Comparison of ENCODE assay signal across 20 mouse cellular contexts in genomic region chr9:70181719-70182118, GRCm38 (mm10). TPM values are rescaled to one million over a fixed set of nuclear protein-coding genes. Genes with fewer than 3 reads are reported as not detected.
A peak's percentile ranks its signal among the peaks of the same experiment; 100 is the strongest.
DNase-seq lines count a peak whose midpoint lies in the region; ATAC-seq and TF ChIP-seq lines count a peak whose summit lies in the region.
"Had no signal": no experiment of that assay in that cellular context is flagged by ENCODE, and none has a peak within 500 bp of the region (broad histone marks: within the 10 kb centered on the region; RNA-seq: fewer than 3 reads in every experiment).

No protein-coding gene starts in this region.

- no peak for TF ChIP-seq CTCF in brain, embryonic 14.5 days (IDR thresholded peaks at IDR 0.05; ENCODE audit: borderline replicate concordance, extremely low read depth, insufficient read depth, insufficient read length)
- TF ChIP-seq CTCF in midbrain, postnatal 0 days (IDR thresholded peaks at IDR 0.05): no peak

- no peak for DNase-seq in hindbrain, embryonic 11.5 days (ENCODE audit: low spot score)
- no peak for DNase-seq in hindbrain, embryonic 10.5 days (ENCODE audit: low spot score)
- DNase-seq in brain, embryonic 14.5 days (ENCODE audit: low read depth): peak; percentile 85
- peak; percentile 54 for DNase-seq in midbrain, postnatal 0 days (ENCODE audit: low spot score)
- DNase-seq in adrenal gland, adult (ENCODE audit: inconsistent age in 2 of 2, low spot score in 1 of 2): no peak
- no peak for DNase-seq in yolk sac, embryonic 10.5 days (ENCODE audit: low spot score)
- DNase-seq in kidney, postnatal 4 days: no peak
- DNase-seq: cerebellum, adult 11 months; cerebellum, postnatal 25 days; heart, postnatal 36 days; kidney, adult 11 months; kidney, postnatal 25 days; lung, postnatal 14 days; thymus, postnatal 14 days had no signal

- no peaks in the 10 kb centered on the region for H3K4me1 ChIP-seq in hindbrain, embryonic 11.5 days (replicated peaks; ENCODE audit: control insufficient read depth, insufficient read depth, low read length)
- peaks cover 14% of the 10 kb centered on the region for H3K4me1 ChIP-seq in hindbrain, embryonic 10.5 days (replicated peaks)
- peaks cover 7% of the 10 kb centered on the region for H3K4me1 ChIP-seq in hindbrain, embryonic 12.5 days
- H3K4me1 ChIP-seq in midbrain, postnatal 0 days (ENCODE audit: insufficient read depth, low read length): no peaks in the 10 kb centered on the region
- H3K4me1 ChIP-seq: heart, embryonic 12.5 days had no signal

- H3K36me3 ChIP-seq in hindbrain, embryonic 11.5 days (ENCODE audit: control insufficient read depth, insufficient read depth, low read length): no peaks in the 10 kb centered on the region
- no peaks in the 10 kb centered on the region for H3K36me3 ChIP-seq in hindbrain, embryonic 10.5 days
- H3K36me3 ChIP-seq in hindbrain, embryonic 12.5 days: no peaks in the 10 kb centered on the region
- no peaks in the 10 kb centered on the region for H3K36me3 ChIP-seq in midbrain, postnatal 0 days (ENCODE audit: insufficient read depth, low read length)
- H3K36me3 ChIP-seq: embryonic facial prominence, embryonic 13.5 days; heart, embryonic 12.5 days; limb, embryonic 13.5 days; neural tube, embryonic 12.5 days had no signal

- H3K9ac ChIP-seq in hindbrain, embryonic 11.5 days (ENCODE audit: low read depth, low read length): no peak overlapping the region
- H3K9ac ChIP-seq in hindbrain, embryonic 12.5 days: no peak overlapping the region
- no peak overlapping the region for H3K9ac ChIP-seq in midbrain, postnatal 0 days (replicated peaks; ENCODE audit: low read length, poor library complexity, severe bottlenecking)
- H3K9ac ChIP-seq: embryonic facial prominence, embryonic 13.5 days; heart, embryonic 12.5 days; limb, embryonic 13.5 days; neural tube, embryonic 12.5 days had no signal

- 48% methylated on average over 12 of the region's 12 CpGs for WGBS in hindbrain, embryonic 11.5 days
- 64% methylated on average over 12 of the region's 12 CpGs for WGBS in hindbrain, embryonic 10.5 days
- WGBS in hindbrain, embryonic 12.5 days: 41% methylated on average over 12 of the region's 12 CpGs
- 41% methylated on average over 12 of the region's 12 CpGs for WGBS in midbrain, postnatal 0 days

- no peaks in the 10 kb centered on the region for H3K27me3 ChIP-seq in hindbrain, embryonic 11.5 days (ENCODE audit: control insufficient read depth, insufficient read depth, low read length)
- H3K27me3 ChIP-seq in hindbrain, embryonic 10.5 days (ENCODE audit: insufficient read depth, poor library complexity, severe bottlenecking): no peaks in the 10 kb centered on the region
- no peaks in the 10 kb centered on the region for H3K27me3 ChIP-seq in hindbrain, embryonic 12.5 days
- H3K27me3 ChIP-seq in midbrain, postnatal 0 days (ENCODE audit: insufficient read depth, low read length): no peaks in the 10 kb centered on the region
- H3K27me3 ChIP-seq: embryonic facial prominence, embryonic 13.5 days; heart, embryonic 12.5 days; limb, embryonic 13.5 days; neural tube, embryonic 12.5 days; Patski had no signal

- no peak overlapping the region for H3K4me3 ChIP-seq in hindbrain, embryonic 11.5 days (ENCODE audit: low read depth, low read length)
- H3K4me3 ChIP-seq in hindbrain, embryonic 10.5 days: no peak overlapping the region
- H3K4me3 ChIP-seq in hindbrain, embryonic 12.5 days: no peak overlapping the region
- no peak overlapping the region for H3K4me3 ChIP-seq in midbrain, postnatal 0 days (ENCODE audit: low read depth, low read length)
- H3K4me3 ChIP-seq: embryonic facial prominence, embryonic 13.5 days; heart, embryonic 12.5 days; limb, embryonic 13.5 days; neural tube, embryonic 12.5 days had no signal

- ATAC-seq in hindbrain, embryonic 11.5 days (ENCODE audit: low FRiP score): 0 out of 2 replicates have a peak, but pooled peaks have one; percentile 35
- 0 out of 2 replicates have a peak, but pooled peaks have one; percentile 35 for ATAC-seq in hindbrain, embryonic 12.5 days (ENCODE audit: low FRiP score)
- peak; percentile 49; the same call in 1 of the 2 replicates for ATAC-seq in midbrain, postnatal 0 days (ENCODE audit: low FRiP score)
- ATAC-seq: Patski had no signal

- no peak overlapping the region for H3K4me2 ChIP-seq in hindbrain, embryonic 11.5 days (replicated peaks; ENCODE audit: low read depth, low read length)
- no peak overlapping the region for H3K4me2 ChIP-seq in hindbrain, embryonic 12.5 days (replicated peaks)
- no peak overlapping the region for H3K4me2 ChIP-seq in midbrain, postnatal 0 days (ENCODE audit: low read depth, low read length, poor library complexity, severe bottlenecking)
- H3K4me2 ChIP-seq: embryonic facial prominence, embryonic 13.5 days; heart, embryonic 12.5 days; limb, embryonic 13.5 days; neural tube, embryonic 12.5 days had no signal

- H3K9me3 ChIP-seq in hindbrain, embryonic 11.5 days (ENCODE audit: control insufficient read depth, low read length): no peaks in the 10 kb centered on the region
- no peaks in the 10 kb centered on the region for H3K9me3 ChIP-seq in hindbrain, embryonic 10.5 days
- no peaks in the 10 kb centered on the region for H3K9me3 ChIP-seq in hindbrain, embryonic 12.5 days (replicated peaks)
- no peaks in the 10 kb centered on the region for H3K9me3 ChIP-seq in midbrain, postnatal 0 days (ENCODE audit: low read length)
- H3K9me3 ChIP-seq: embryonic facial prominence, embryonic 13.5 days; heart, embryonic 12.5 days; limb, embryonic 13.5 days; neural tube, embryonic 12.5 days had no signal

- H3K27ac ChIP-seq in hindbrain, embryonic 11.5 days (ENCODE audit: low read depth, low read length): no peak overlapping the region
- H3K27ac ChIP-seq in hindbrain, embryonic 10.5 days: no peak overlapping the region
- peak overlapping the region; percentile 57; the same call in 1 of the 2 replicates for H3K27ac ChIP-seq in hindbrain, embryonic 12.5 days
- H3K27ac ChIP-seq in midbrain, postnatal 0 days (ENCODE audit: low read depth, low read length): no peak overlapping the region
- H3K27ac ChIP-seq: embryonic facial prominence, embryonic 13.5 days; limb, embryonic 13.5 days; neural tube, embryonic 12.5 days had no signal

- TF ChIP-seq POLR2A in brain, embryonic 14.5 days (IDR thresholded peaks at IDR 0.05; ENCODE audit: borderline replicate concordance, extremely low read depth, insufficient read depth, insufficient read length, poor library complexity, severe bottlenecking): no peak

RNA-seq across cellular contexts. Expression of gene Myo1e, which starts 25.4 kb away (rescaled TPM):
- 10.0 and 10.8 TPM in 2 replicates for polyA plus RNA-seq in hindbrain, embryonic 11.5 days (2014; fragmentation: Nextera tagmentation; extraction: Ambion mirVana)
- 12.6 and 15.2 TPM in 2 replicates for polyA plus RNA-seq in hindbrain, embryonic 10.5 days (2016; fragmentation: Nextera tagmentation; extraction: Ambion mirVana)
- 2.8 and 4.6 TPM in 2 replicates for polyA plus RNA-seq in brain, embryonic 14.5 days (2012; rRNA removed)
- 16.2 and 17.9 TPM in 2 replicates for polyA plus RNA-seq in hindbrain, embryonic 12.5 days (2016; fragmentation: Nextera tagmentation; extraction: Ambion mirVana)
- 5.9 and 7.8 TPM in 2 replicates for total RNA-seq in midbrain, postnatal 0 days (2014; rRNA removed)
- polyA plus RNA-seq in midbrain, postnatal 0 days (2015; fragmentation: Nextera tagmentation; extraction: Ambion mirVana): 3.0 TPM in 2 replicates

RNA-seq across cellular contexts. Expression of gene Fam81a, which starts 39.4 kb away (rescaled TPM):
- 6.3 and 8.4 TPM in 2 replicates for polyA plus RNA-seq in hindbrain, embryonic 11.5 days (2014; fragmentation: Nextera tagmentation; extraction: Ambion mirVana)
- polyA plus RNA-seq in hindbrain, embryonic 10.5 days (2016; fragmentation: Nextera tagmentation; extraction: Ambion mirVana): 7.2 and 9.5 TPM in 2 replicates
- polyA plus RNA-seq in brain, embryonic 14.5 days (2012; rRNA removed): 3.1 and 5.0 TPM in 2 replicates
- 7.4 and 8.3 TPM in 2 replicates for polyA plus RNA-seq in hindbrain, embryonic 12.5 days (2016; fragmentation: Nextera tagmentation; extraction: Ambion mirVana)
- total RNA-seq in midbrain, postnatal 0 days (2014; rRNA removed): 8.5 and 10.7 TPM in 2 replicates
- polyA plus RNA-seq in midbrain, postnatal 0 days (2015; fragmentation: Nextera tagmentation; extraction: Ambion mirVana): 9.8 and 11.8 TPM in 2 replicates

Comparison
In these comparisons a context has a peak if more than half of its experiments do, and no peak if none do; other contexts are left out.
1. DNase-seq: peak in brain, embryonic 14.5 days (single experiment) and midbrain, postnatal 0 days (single experiment); none in hindbrain, embryonic 11.5 days (single experiment), hindbrain, embryonic 10.5 days (single experiment), adrenal gland, adult (0 of 2), yolk sac, embryonic 10.5 days (single experiment) and kidney, postnatal 4 days (0 of 2).
2. Peak in every context shown above with its lines, with median percentiles within 50 percentile points of each other: ATAC-seq.